Mouse (Mus musculus) G1E (cell line): ENCODE results near the gene Kmt2b. TPM values are rescaled to one million over a fixed set of nuclear protein-coding genes. Genes with fewer than 3 reads are reported as not detected.
A peak's percentile ranks its signal among the peaks of the same experiment; 100 is the strongest.

Experiments used
- ATAC-seq: 2 replicates; pipeline ENCODE4 v1.8.0; 2016; ENCODE audit warnings: mild to moderate bottlenecking; ENCODE audit not compliant: insufficient number of reproducible peaks, poor library complexity, low FRiP score, severe bottlenecking; ENCODE audit errors: extremely low read depth
- DNase-seq: peaks from one replicate; pipeline ENCODE4 v3.0.0; 2012; ENCODE audit warnings: low spot score
- H3K27me3 ChIP-seq: 2 replicates; pipeline ENCODE4 v1.6.1; 2012; ENCODE audit warnings: mild to moderate bottlenecking, low read length, inconsistent platforms; ENCODE audit not compliant: insufficient read depth
- H3K36me3 ChIP-seq: replicated peaks from 2 replicates; pipeline ENCODE3; 2012; ENCODE audit warnings: mild to moderate bottlenecking, inconsistent platforms
- H3K4me1 ChIP-seq: 2 replicates; pipeline ENCODE4 v1.6.1; 2012; ENCODE audit warnings: low read depth, low read length, inconsistent platforms, mixed read lengths; ENCODE audit not compliant: insufficient read depth
- H3K4me3 ChIP-seq: 2 replicates; pipeline ENCODE4 v1.5.1; 2012; ENCODE audit warnings: low read depth, mild to moderate bottlenecking, inconsistent platforms, low read length, moderate library complexity, mixed read lengths
- H3K9me3 ChIP-seq: replicated peaks from 2 replicates; pipeline ENCODE4 v1.6.1; 2012; ENCODE audit warnings: inconsistent platforms
- CTCF ChIP-seq: IDR thresholded peaks from 2 replicates; pipeline ENCODE4 v1.5.1; 2012; ENCODE audit warnings: low read depth, low read length, inconsistent platforms, mixed read lengths
- GATA1 ChIP-seq: IDR thresholded peaks from 2 replicates; pipeline ENCODE4 v1.6.1; 2012; ENCODE audit warnings: borderline replicate concordance, low read length, inconsistent platforms, mixed read lengths
- GATA2 ChIP-seq: IDR thresholded peaks from 2 replicates; pipeline ENCODE4 v1.6.1; 2012; ENCODE audit warnings: low read depth, low read length, inconsistent platforms, borderline replicate concordance
- POLR2AphosphoS5 ChIP-seq: IDR thresholded peaks from 2 replicates; pipeline ENCODE4 v1.6.1; 2012; ENCODE audit warnings: low read depth, low read length, inconsistent platforms; ENCODE audit not compliant: insufficient replicate concordance
- TAL1 ChIP-seq: conservative IDR thresholded peaks from 2 replicates; pipeline ENCODE4 v1.6.1; 2012; ENCODE audit warnings: low read depth, low read length, inconsistent platforms, mixed read lengths
- polyA plus RNA-seq: library from polyadenylated mRNA; stranded (reverse); fragments of >175 nt; gene quantifications from 2 replicates; pipeline ENCODE4 v1.2.3, GENCODE M21; 2012
- total RNA-seq, 2 experiments: library from RNA; stranded (forward) in 1 of 2; stranded (reverse) in 1 of 2; fragments of 200-1000 nt in 1 of 2; fragments of >200 nt in 1 of 2; fragmentation: Nextera tagmentation in 1 of 2; gene quantifications; 2 replicates each; pipeline ENCODE4 v1.2.3; 2014 to 2017

Gene Kmt2b
- total and polyA plus RNA-seq, 3 experiments: 9.2 to 142 (median 97.4) TPM

DNA sequence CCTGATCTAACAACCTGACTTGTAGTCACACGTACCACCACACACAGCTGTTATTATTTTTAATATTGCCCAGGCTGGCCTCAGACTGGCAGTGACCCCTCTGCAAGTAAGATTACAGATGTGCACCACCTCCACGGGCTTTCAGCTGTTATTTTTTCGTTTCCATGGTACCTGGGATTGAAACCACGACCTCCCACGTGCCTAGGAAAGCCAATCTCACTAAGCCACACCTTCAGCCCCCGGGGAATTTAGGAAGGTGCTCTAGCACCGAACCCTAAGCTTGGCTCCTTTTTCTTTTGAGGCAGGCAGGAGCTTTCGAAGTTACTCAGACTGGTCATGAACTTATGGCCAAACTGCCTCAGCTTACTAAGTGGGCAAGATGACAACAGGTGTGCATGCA is 15.9 kb upstream of the Kmt2b start:
- no peak for DNase-seq
- TF ChIP-seq TAL1 (no peak), CTCF (no peak), GATA1 (no peak), POLR2AphosphoS5 (no peak)
- Histone ChIP-seq H3K4me3 (no peak overlapping the region), H3K4me1 (peaks cover 20% of the 10 kb centered on the region), H3K36me3 (peaks cover 21% of the 10 kb centered on the region), H3K9me3 (no peaks in the 10 kb centered on the region), H3K27me3 (peaks cover 2% of the 10 kb centered on the region; the same call in 1 of the 2 replicates)
- ATAC-seq: no peak

DNA sequence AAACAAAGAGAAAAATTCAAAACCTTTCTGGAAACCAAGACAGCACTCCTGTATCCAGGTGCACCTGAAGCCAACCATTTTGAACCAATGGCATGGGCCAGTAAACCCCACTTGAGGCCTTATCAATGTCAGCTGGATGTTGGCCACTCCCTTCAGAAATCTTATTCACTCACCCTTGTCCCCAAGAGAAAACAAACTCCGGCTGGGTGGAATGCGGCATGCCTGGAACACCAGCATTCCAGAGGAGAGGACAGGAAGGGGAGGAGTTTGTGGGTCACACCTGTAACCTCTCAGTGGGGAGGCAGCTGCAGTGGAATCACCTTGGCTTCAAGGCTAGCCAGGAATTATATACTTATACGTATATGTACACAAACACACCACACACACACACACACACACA is 14.1 kb upstream of the Kmt2b start:
- no peak for TF ChIP-seq POLR2AphosphoS5
- TF ChIP-seq CTCF: no peak
- TF ChIP-seq GATA2: no peak
- ATAC-seq (no peak), DNase-seq (no peak)
- Histone ChIP-seq H3K9me3 (no peaks in the 10 kb centered on the region), H3K27me3 (peaks cover 15% of the 10 kb centered on the region), H3K36me3 (peaks cover 17% of the 10 kb centered on the region), H3K4me3 (no peak overlapping the region), H3K4me1 (peaks cover 14% of the 10 kb centered on the region)

DNA sequence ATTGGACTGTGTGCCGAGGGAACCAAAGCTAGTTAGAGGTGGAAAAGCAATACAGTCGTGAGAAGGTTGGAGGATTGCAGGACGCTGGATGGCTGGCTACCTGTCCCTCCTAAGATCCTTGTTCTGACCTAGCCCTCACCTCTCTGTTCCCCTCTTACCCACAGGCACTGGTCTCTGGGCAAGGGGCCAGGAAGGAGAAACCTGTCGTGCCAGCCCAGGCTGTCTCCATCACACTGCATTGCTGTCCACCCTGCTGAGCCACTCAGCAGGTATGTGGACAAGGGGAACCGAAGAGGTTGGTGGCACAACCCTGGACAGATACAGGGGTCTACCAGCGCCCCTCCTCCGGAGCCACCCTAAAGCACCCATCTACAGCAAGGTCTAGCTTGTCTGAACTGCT is 12.1 kb upstream of the Kmt2b start:
- no peak for ATAC-seq
- no peak for DNase-seq
- Histone ChIP-seq H3K27me3 (peaks cover 32% of the 10 kb centered on the region), H3K9me3 (no peaks in the 10 kb centered on the region), H3K36me3 (peaks cover 12% of the 10 kb centered on the region), H3K4me1 (peaks cover 14% of the 10 kb centered on the region), H3K4me3 (no peak overlapping the region)
- no peak for TF ChIP-seq TAL1
- no peak for TF ChIP-seq CTCF
- TF ChIP-seq GATA2: no peak
- no peak for TF ChIP-seq GATA1
- no peak for TF ChIP-seq POLR2AphosphoS5

DNA sequence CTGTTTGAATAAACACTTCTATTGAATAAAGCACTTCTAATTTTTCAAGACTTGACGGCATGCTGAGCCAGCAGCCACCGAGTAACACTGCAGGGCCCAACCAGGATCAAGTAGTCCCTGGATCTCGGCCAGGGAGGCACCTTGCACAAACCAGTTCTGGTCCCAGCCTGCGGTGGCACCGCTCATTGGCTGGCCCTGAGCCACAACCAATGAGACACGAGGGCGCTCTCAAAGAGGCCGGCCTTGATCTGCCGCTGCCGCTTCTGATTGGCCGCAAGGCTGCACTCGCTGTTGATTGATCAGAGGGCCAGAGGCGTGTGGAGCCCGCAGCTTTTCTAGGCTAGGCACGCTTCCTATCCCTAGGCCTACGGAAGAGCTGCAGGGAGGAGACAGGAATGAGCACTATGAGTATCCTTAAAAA is 11.4 kb upstream of the Kmt2b start:
- peaks cover 14% of the 10 kb centered on the region for H3K4me1 ChIP-seq
- no peak for TF ChIP-seq GATA1
- TF ChIP-seq TAL1: no peak
- no peak for TF ChIP-seq CTCF
- TF ChIP-seq POLR2AphosphoS5: no peak
- no peak for TF ChIP-seq GATA2
- H3K9me3 ChIP-seq: no peaks in the 10 kb centered on the region
- peak overlapping the region; percentile 25; the same call in 1 of the 2 replicates for H3K4me3 ChIP-seq
- ATAC-seq (peak; percentile 96), DNase-seq (peak; percentile 93)
- H3K36me3 ChIP-seq: peaks cover 10% of the 10 kb centered on the region
- H3K27me3 ChIP-seq: peaks cover 39% of the 10 kb centered on the region

DNA sequence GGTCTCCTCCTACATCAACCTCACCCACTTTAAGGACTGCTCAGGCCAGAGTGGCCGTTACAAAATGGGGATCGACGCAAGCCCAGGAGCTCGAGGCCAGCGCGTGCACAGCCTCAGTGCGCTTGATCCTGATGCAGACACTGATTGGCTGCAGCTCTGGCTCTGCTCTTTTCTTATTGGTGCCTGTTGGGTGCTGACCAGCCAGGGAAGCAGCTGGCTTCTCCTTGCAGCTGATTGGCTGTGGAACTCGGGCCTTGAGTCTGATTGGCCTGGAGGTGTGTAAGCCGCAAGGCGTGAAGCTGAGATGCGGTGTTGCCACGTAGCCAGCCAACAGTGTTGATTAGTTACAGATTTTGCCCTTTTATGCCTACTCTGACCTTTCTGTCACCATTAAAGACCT is 10.3 kb upstream of the Kmt2b start, which contains the start of gene Zbtb32:
Gene Zbtb32, minus strand, starts transcription at position 124 of the 400 bp plus-strand sequence.
- Histone ChIP-seq H3K4me3 (peak within 1 kb of the TSS; percentile 25; the same call in 1 of the 2 replicates), H3K36me3 (peaks cover 8% of the 10 kb centered on the region), H3K27me3 (peaks cover 48% of the 10 kb centered on the region), H3K9me3 (no peaks in the 10 kb centered on the region), H3K4me1 (peaks cover 20% of the 10 kb centered on the region)
- ATAC-seq (no peak), DNase-seq (no peak)
- TF ChIP-seq POLR2AphosphoS5 (no peak), CTCF (no peak), GATA2 (no peak), GATA1 (no peak), TAL1 (no peak)

DNA sequence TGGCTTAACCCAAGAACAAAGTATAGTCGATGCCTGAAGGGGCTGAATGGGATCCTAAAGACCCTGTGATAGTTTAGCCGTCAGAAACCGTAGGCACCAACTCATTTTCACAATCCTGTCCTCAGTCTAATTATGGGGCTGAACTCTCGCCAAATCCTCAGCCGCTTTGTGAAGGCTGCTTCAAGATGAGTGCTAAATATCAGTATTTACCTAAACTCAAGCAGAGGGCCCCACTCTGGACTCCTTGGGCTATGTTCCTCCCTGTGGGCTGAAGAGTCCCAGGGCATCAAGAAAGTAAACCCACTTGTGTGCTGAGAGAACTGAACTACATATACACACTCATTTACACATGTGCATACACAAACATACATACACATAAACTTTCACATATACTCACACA is 8.3 kb upstream of the Kmt2b start:
- DNase-seq: no peak
- Histone ChIP-seq H3K4me1 (peaks cover 29% of the 10 kb centered on the region), H3K27me3 (peaks cover 52% of the 10 kb centered on the region), H3K9me3 (no peaks in the 10 kb centered on the region), H3K36me3 (no peaks in the 10 kb centered on the region), H3K4me3 (no peak overlapping the region)
- no peak for ATAC-seq
- no peak for TF ChIP-seq CTCF
- TF ChIP-seq GATA1: no peak
- TF ChIP-seq GATA2: no peak
- TF ChIP-seq TAL1: no peak
- no peak for TF ChIP-seq POLR2AphosphoS5

DNA sequence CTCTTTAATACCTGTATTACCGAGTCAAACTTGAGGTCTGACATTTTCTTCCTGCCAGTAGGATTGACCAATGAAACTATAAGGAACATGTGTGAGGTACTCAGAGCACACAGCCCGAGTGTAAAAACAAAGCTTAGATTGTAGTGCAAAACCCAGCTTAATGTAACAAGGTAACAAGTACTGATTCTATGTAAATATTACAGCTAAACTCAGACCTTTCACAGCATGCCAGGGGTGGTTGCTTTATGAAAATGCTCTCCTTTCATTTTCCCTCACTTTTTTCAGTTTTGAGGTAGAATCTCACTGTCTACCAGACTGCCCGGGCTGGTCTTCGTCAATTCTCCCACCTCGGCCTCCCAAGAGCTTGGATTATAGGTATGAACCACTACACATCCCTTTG is 7.6 kb upstream of the Kmt2b start:
- H3K9me3 ChIP-seq: no peaks in the 10 kb centered on the region
- peaks cover 29% of the 10 kb centered on the region for H3K4me1 ChIP-seq
- H3K27me3 ChIP-seq: peaks cover 52% of the 10 kb centered on the region
- no peak for TF ChIP-seq CTCF
- TF ChIP-seq GATA1: no peak
- TF ChIP-seq GATA2: no peak
- TF ChIP-seq POLR2AphosphoS5: no peak
- no peak for TF ChIP-seq TAL1
- H3K4me3 ChIP-seq: no peak overlapping the region
- H3K36me3 ChIP-seq: peaks cover under 1% of the 10 kb centered on the region
- DNase-seq (no peak), ATAC-seq (no peak)
